17 mouse cellular contexts compared by ENCODE assay signal in genomic region chr8:111812835-111813234, GRCm38 (mm10). TPM values are rescaled to one million over a fixed set of nuclear protein-coding genes. Genes with fewer than 3 reads are reported as not detected.
DNase-seq lines count a peak whose midpoint lies in the region; ATAC-seq and TF ChIP-seq lines count a peak whose summit lies in the region.
"Had no signal": no experiment of that assay in that cellular context is flagged by ENCODE, and none has a peak within 500 bp of the region (broad histone marks: within the 10 kb centered on the region; RNA-seq: fewer than 3 reads in every experiment).

No protein-coding gene starts in this region.

- no peak overlapping the region for H3K4me3 ChIP-seq in hindbrain, postnatal 0 days (ENCODE audit: low read length)
- no peak overlapping the region for H3K4me3 ChIP-seq in hindbrain, embryonic 10.5 days
- H3K4me3 ChIP-seq in midbrain, embryonic 14.5 days (replicated peaks; ENCODE audit: low read depth, low read length) = no peak overlapping the region
- no peak overlapping the region for H3K4me3 ChIP-seq in midbrain, embryonic 15.5 days
- H3K4me3 ChIP-seq: erythroblast, embryonic 14.5 days; heart, embryonic 12.5 days; hindbrain, embryonic 12.5 days had no signal

- no peaks in the 10 kb centered on the region for H3K9me3 ChIP-seq in hindbrain, postnatal 0 days (ENCODE audit: low read length)
- no peaks in the 10 kb centered on the region for H3K9me3 ChIP-seq in hindbrain, embryonic 10.5 days
- no peaks in the 10 kb centered on the region for H3K9me3 ChIP-seq in midbrain, embryonic 14.5 days (ENCODE audit: control insufficient read depth, low read length)
- H3K9me3 ChIP-seq in midbrain, embryonic 15.5 days = no peaks in the 10 kb centered on the region
- H3K9me3 ChIP-seq: G1E; heart, embryonic 12.5 days; hindbrain, embryonic 12.5 days had no signal

- 77% methylated on average over 1 of the region's 1 CpGs for WGBS in hindbrain, postnatal 0 days
- 73% methylated on average over 1 of the region's 1 CpGs for WGBS in hindbrain, embryonic 10.5 days
- WGBS in midbrain, embryonic 14.5 days = 76% methylated on average over 1 of the region's 1 CpGs
- 82% methylated on average over 1 of the region's 1 CpGs for WGBS in midbrain, embryonic 15.5 days

- no peak for ATAC-seq in hindbrain, postnatal 0 days
- ATAC-seq in midbrain, embryonic 14.5 days (ENCODE audit: low FRiP score, low TSS enrichment) = no peak
- no peak for ATAC-seq in midbrain, embryonic 15.5 days (replicated peaks)
- ATAC-seq: activated CD4-positive, CD25-positive, alpha-beta regulatory T cell, adult 4 months had no signal

- no peaks in the 10 kb centered on the region for H3K4me1 ChIP-seq in hindbrain, postnatal 0 days (ENCODE audit: insufficient read depth, low read length)
- no peaks in the 10 kb centered on the region for H3K4me1 ChIP-seq in hindbrain, embryonic 10.5 days (replicated peaks)
- no peaks in the 10 kb centered on the region; the same call in 1 of the 2 replicates for H3K4me1 ChIP-seq in midbrain, embryonic 14.5 days (ENCODE audit: control insufficient read depth, insufficient read depth, low read length)
- peaks cover 12% of the 10 kb centered on the region for H3K4me1 ChIP-seq in midbrain, embryonic 15.5 days
- H3K4me1 ChIP-seq: hindbrain, embryonic 12.5 days had no signal

- peak; percentile 66 for TF ChIP-seq CTCF in hindbrain, postnatal 0 days (IDR thresholded peaks at IDR 0.05; ENCODE audit: low read depth)

- H3K36me3 ChIP-seq in hindbrain, postnatal 0 days (ENCODE audit: insufficient read depth, low read length) = peaks cover 4% of the 10 kb centered on the region; the same call in 1 of the 2 replicates
- H3K36me3 ChIP-seq in hindbrain, embryonic 10.5 days = peaks cover 57% of the 10 kb centered on the region
- H3K36me3 ChIP-seq in midbrain, embryonic 14.5 days (ENCODE audit: control insufficient read depth, insufficient read depth, low read length) = 0 out of 2 replicates have a peak, but pooled peaks cover 5% of the 10 kb centered on the region
- H3K36me3 ChIP-seq in midbrain, embryonic 15.5 days (replicated peaks) = no peaks in the 10 kb centered on the region
- H3K36me3 ChIP-seq: hindbrain, embryonic 12.5 days had no signal

- no peaks in the 10 kb centered on the region for H3K27me3 ChIP-seq in hindbrain, postnatal 0 days (ENCODE audit: insufficient read depth, low read length)
- H3K27me3 ChIP-seq in hindbrain, embryonic 10.5 days (ENCODE audit: insufficient read depth, poor library complexity, severe bottlenecking) = no peaks in the 10 kb centered on the region
- H3K27me3 ChIP-seq in midbrain, embryonic 14.5 days (ENCODE audit: control insufficient read depth, insufficient read depth, low read length) = no peaks in the 10 kb centered on the region
- no peaks in the 10 kb centered on the region for H3K27me3 ChIP-seq in midbrain, embryonic 15.5 days (replicated peaks)
- H3K27me3 ChIP-seq: heart, embryonic 12.5 days; hindbrain, embryonic 12.5 days had no signal

- no peak overlapping the region for H3K9ac ChIP-seq in hindbrain, postnatal 0 days (replicated peaks; ENCODE audit: low read length)
- H3K9ac ChIP-seq in midbrain, embryonic 14.5 days (replicated peaks; ENCODE audit: low read length) = no peak overlapping the region
- H3K9ac ChIP-seq in midbrain, embryonic 15.5 days = no peak overlapping the region
- H3K9ac ChIP-seq: heart, embryonic 12.5 days; hindbrain, embryonic 12.5 days had no signal

- DNase-seq in cerebellum, adult 9-10 months = peak; percentile 36
- no peak for DNase-seq in cerebellum, adult 8-10 months
- peak; percentile 69 for DNase-seq in hindbrain, postnatal 0 days (ENCODE audit: low spot score)
- DNase-seq in hindbrain, embryonic 10.5 days (ENCODE audit: low spot score) = no peak
- peak; percentile 75 for DNase-seq in midbrain, embryonic 14.5 days
- DNase-seq in retina, postnatal 1 day = peak; percentile 12
- no peak for DNase-seq in embryo, embryonic 10 days (ENCODE audit: low spot score)
- DNase-seq: cerebellum, adult 18-20 months; kidney, adult 8-10 months; lung, postnatal 36 days had no signal

- no peak overlapping the region for H3K27ac ChIP-seq in hindbrain, postnatal 0 days
- no peak overlapping the region for H3K27ac ChIP-seq in hindbrain, embryonic 10.5 days
- no peak overlapping the region for H3K27ac ChIP-seq in midbrain, embryonic 14.5 days (replicated peaks; ENCODE audit: low read depth, low read length)
- no peak overlapping the region for H3K27ac ChIP-seq in midbrain, embryonic 15.5 days
- H3K27ac ChIP-seq: hindbrain, embryonic 12.5 days had no signal

- H3K4me2 ChIP-seq in hindbrain, postnatal 0 days (ENCODE audit: low read depth, low read length) = no peak overlapping the region
- H3K4me2 ChIP-seq in midbrain, embryonic 14.5 days (ENCODE audit: low read length) = no peak overlapping the region
- H3K4me2 ChIP-seq in midbrain, embryonic 15.5 days = no peak overlapping the region
- H3K4me2 ChIP-seq: heart, embryonic 12.5 days; hindbrain, embryonic 12.5 days; liver, embryonic 11.5 days had no signal

RNA-seq across cellular contexts. Expression of gene Cfdp1, which starts 41.3 kb away (rescaled TPM):
- total RNA-seq in hindbrain, postnatal 0 days (2014; rRNA removed) = 24.9 and 26.5 TPM in 2 replicates
- 170 and 180 TPM in 2 replicates for polyA plus RNA-seq in hindbrain, postnatal 0 days (2015; fragmentation: Nextera tagmentation; extraction: Ambion mirVana)
- polyA plus RNA-seq in hindbrain, embryonic 10.5 days (2016; fragmentation: Nextera tagmentation; extraction: Ambion mirVana) = 171 and 215 TPM in 2 replicates
- 167 and 184 TPM in 2 replicates for polyA plus RNA-seq in midbrain, embryonic 14.5 days (2014; fragmentation: Nextera tagmentation; extraction: Ambion mirVana)
- polyA plus RNA-seq in midbrain, embryonic 15.5 days (2015; fragmentation: Nextera tagmentation; extraction: Ambion mirVana) = 210 and 216 TPM in 2 replicates

Comparison
In these comparisons a context has a peak if more than half of its experiments do, and no peak if none do; other contexts are left out.
1. DNase-seq: peak in cerebellum, adult 9-10 months (single experiment), hindbrain, postnatal 0 days (single experiment), midbrain, embryonic 14.5 days (single experiment) and retina, postnatal 1 day (single experiment); none in cerebellum, adult 8-10 months (single experiment), hindbrain, embryonic 10.5 days (single experiment) and embryo, embryonic 10 days (single experiment).